Mouse (Mus musculus) left cerebral cortex, postnatal 4 days (tissue): ENCODE measurements around the gene Tgfbr3. TPM values are rescaled to one million over a fixed set of nuclear protein-coding genes. Genes with fewer than 3 reads are reported as not detected.
"Not testable (repeated sequence)": the region's sequence is repeated elsewhere in the genome, so short reads cannot be mapped to it uniquely, and the experiment has no call there.

Experiments
- DNase-seq: peaks from one replicate; pipeline ENCODE4 v3.0.0-alpha.2; 2022
- intact Hi-C: fragments of 180-260 bp; cut with DNase I; formaldehyde crosslinking; loops from one replicate; pipeline ENCODE4 v1.15.1; 2025
- total RNA-seq, 2 experiments: library from RNA; stranded (reverse); gene quantifications; 2 replicates each; pipeline ENCODE4 v1.2.3; 2021

The Tgfbr3 gene
- total RNA-seq, 2 experiments from 2014 or later = 6.7 to 8.7 TPM

DNA sequence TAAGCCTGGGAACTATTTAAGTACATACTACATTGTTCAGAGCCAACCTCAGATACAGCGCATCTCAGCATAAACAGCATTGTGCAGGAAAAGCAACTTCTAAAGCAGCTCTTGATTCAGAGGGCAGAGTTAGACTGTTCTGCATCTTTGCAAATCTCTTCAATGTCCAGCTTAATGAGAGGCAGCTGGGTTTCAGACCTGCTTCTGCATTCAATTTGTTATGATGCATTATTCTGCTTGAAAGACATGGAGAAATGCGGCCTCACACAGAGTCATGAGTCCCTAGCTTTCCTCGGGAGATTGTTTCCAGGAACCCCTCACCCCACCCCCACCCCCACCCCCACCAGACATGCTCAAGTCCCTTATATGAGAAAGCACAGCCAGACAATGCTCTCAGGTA lies 41.6 kb downstream of the Tgfbr3 start:
- intact Hi-C loops = no loop called here

GRCm38 (mm10) chr5:107243445-107243844 lies 46.0 kb downstream of the Tgfbr3 start:
- intact Hi-C loops = no loop called here
- DNase-seq = no peak

More for the DNA sequence above, 41.6 kb downstream of the Tgfbr3 start:
- DNase-seq = no peak

DNA sequence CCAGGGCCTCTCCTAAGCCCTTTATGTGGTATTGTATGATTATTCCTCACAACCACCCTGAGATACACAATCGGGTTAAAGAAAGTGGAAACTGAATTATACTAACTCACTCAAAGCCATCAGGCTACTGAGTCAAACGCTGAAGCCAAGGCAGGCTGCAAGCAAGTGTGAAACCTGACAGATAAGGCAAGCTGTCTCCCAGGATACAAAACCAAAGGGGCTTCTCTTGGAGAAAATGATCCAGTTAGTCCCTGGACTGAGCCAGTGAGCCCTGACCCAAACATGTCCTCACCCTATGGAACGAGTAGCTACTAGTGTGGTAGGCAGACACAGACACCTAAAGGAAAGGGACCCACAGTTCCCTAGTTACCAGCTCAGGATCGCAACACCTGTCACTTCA lies 46.4 kb downstream of the Tgfbr3 start:
- no peak for DNase-seq
- intact Hi-C loops = no loop called here

DNA sequence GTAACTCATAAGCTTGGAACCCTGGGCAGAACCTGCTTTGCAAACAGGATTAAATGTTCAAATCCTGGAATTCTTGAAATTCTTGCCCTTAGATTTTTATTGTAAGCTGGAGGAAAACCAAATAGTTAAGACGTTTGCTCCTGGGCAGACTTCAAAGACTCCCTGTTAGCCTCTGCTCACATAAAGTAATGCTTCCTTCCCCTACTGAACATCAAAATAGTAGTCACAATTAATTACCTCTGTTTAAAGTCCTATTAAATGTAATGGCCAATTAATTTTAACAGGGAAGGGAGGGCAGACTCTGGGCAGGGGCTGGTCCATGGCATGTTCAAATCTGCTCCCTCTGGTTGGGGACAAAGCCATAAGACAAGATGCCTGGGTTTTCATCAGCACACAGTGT lies 49.2 kb downstream of the Tgfbr3 start:
- no peak for DNase-seq
- intact Hi-C loops = no loop called here

DNA sequence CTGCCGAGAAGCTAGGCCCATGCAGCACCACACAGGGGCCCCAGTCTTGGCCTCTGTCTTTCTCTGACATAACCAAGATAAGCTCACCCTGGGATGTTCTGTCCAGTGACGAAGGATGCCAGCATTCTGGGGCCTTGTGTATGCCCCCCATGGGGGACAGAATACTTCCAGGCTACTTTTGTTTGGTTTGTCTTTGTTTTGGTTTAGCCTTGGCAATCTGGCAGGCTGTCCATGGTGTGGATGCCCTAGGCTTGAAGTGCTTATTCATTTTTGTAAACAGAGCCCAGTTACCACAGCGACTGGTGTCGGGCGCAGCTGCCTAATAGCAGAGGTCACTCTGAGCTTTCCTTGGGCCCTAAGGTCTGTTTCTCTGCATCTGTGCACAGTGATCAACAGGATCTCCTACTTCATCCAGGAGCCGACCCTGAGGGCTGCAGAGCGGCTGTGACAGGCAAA lies 51.4 kb downstream of the Tgfbr3 start:
- intact Hi-C loops = no loop called here

GRCm38 (mm10) chr5:107236975-107237374 lies 52.5 kb downstream of the Tgfbr3 start:
- DNase-seq = no peak

More for the DNA sequence above, 51.4 kb downstream of the Tgfbr3 start:
- DNase-seq = peak; percentile 16

DNA sequence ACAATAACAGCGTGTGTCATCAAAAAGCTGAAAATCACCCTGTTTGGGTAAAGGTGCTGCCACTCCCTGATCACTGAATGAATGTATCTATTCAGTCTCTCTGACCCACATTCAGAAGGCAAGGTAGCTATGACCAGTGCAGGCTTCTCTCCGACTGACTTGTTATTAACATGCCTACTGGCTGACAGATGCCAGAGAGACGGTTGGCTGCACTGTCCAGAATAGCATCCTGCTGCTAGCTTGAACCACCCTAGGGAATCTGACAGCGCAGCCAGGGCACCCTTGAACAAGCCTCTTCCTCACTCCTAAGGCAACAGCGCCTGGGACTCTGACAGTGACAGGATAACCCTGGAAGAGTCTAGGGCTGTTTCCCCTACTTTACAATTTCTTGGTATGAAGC lies 53.4 kb downstream of the Tgfbr3 start:
- no peak for DNase-seq
- intact Hi-C loops = no loop called here

More at GRCm38 (mm10) chr5:107236975-107237374, 52.5 kb downstream of the Tgfbr3 start:
- intact Hi-C loops = no loop called here

DNA sequence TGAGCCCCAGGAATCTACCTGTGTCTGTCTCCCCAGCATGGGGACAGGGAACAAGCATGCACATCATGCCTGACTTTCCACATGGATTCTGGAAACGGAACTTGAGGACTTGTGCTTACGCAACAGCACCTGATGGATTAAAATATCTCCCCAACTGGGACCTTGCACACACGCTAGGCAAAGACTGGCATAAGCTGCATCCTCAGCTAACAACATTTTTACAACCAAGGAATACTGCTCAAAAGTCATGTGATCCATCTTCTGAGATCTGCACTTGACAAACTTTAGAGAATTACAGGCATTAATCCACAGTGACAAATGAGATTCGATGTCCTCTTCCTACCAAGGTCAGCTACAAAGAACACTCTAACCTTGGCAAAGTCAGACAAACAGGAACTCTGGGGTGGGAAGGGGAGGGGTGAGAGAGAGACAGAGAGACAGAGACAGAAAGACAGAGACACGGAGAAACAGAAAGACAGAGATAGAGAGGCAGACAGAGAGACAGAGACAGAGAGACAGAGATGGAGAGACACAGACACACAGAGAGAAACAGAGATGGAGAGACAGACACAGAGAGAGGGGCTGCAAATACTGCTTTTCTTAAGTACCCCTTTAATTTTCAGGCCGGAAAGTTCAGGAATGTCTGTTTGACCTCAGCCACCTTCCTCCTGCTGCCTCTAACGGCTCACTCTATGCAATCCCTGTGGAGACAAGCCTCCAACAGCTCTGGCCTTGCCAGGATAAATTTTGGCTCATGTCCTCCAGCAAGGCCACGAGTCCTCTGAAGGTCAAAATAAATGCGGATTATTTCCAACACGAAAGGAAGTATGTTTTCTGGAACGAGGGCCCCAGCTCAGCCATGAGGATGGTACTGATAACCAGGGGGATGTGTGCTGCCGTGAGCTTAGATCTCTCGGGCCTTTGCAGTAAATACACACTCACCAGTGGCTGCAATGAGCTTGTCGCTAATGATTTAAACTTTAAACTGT lies 55.8 kb downstream of the Tgfbr3 start:
- intact Hi-C loops = no loop called here
- no peak for DNase-seq

- intact Hi-C loops = no loop called here
- no peak for DNase-seq
Observed at GRCm38 (mm10) chr5:107230189-107230588, 59.2 kb downstream of the Tgfbr3 start.

- intact Hi-C loops = no loop called here
- DNase-seq = no peak
Observed at GRCm38 (mm10) chr5:107229037-107229436, 60.4 kb downstream of the Tgfbr3 start.

DNA sequence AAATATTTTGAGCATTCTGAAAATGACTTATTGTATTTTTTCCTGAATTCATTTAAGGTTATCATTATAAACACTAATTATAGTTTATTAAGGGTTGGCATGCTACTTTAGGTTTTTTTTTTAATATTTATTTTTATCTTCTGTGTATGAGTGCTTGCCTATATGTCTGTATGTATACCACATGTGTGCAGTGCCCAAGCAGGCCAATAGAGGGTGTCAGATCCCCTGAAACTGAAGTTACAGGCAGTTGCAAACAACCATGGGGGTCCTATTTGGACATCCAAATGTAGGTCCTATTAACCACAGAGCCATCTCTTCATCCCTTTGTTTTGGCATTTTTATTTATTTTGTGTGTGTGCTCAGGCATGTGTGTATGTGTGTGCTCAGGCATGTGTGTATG lies 61.8 kb downstream of the Tgfbr3 start:
- intact Hi-C loops = no loop called here
- no peak for DNase-seq

GRCm38 (mm10) chr5:107224820-107225417 lies 64.5 kb downstream of the Tgfbr3 start:
- intact Hi-C loops = no loop called here
- no peak for DNase-seq

DNA sequence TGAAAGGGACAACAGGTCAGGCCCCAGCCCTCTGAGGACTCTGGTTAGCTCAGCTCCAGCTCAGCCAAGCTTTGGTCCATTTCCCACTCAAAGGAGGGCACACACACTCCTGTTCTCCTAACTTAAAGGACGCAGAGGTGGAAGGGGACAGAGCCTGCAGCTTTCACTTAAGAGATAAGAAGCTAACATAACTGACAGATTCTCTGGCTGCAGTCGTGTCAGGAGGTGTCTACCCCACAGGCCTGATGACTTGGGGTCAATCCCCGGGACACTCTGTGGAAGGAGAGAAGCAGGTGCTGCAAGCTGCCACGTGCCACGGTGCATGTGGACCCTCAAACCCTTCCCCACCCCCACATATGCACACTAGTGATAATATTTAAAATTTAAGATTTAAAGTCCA lies 65.3 kb downstream of the Tgfbr3 start:
- no peak for DNase-seq
- intact Hi-C loops = no loop called here

GRCm38 (mm10) chr5:107223483-107223882 lies 65.9 kb downstream of the Tgfbr3 start:
- DNase-seq, intact Hi-C loops: not testable (repeated sequence)

GRCm38 (mm10) chr5:107223029-107223428 lies 66.4 kb downstream of the Tgfbr3 start:
- intact Hi-C loops = no loop called here
- no peak for DNase-seq

DNA sequence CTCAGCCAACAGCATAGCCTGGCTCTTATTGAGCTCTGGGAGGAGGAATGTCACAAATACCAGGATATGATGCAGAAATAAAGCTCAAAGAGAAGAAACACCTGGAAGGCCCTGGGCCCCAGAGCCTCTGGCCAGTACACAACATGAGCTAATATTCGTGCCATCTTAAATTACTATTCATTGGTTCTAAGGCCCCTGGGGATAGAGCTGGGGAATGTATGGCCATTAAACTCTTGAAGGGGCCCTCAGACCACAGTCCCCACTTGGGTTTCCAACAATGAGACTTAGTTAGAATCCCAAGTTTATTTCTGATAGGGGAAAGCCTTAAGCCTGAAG lies 66.8 kb downstream of the Tgfbr3 start:
- no peak for DNase-seq
- intact Hi-C loops = no loop called here

- peak; percentile 36 for DNase-seq
- intact Hi-C loops = no loop called here
Observed at GRCm38 (mm10) chr5:107221892-107222669, 67.3 kb downstream of the Tgfbr3 start.

GRCm38 (mm10) chr5:107220936-107221335 lies 68.5 kb downstream of the Tgfbr3 start:
- intact Hi-C loops = no loop called here

GRCm38 (mm10) chr5:107219883-107220282 lies 69.5 kb downstream of the Tgfbr3 start:
- DNase-seq = no peak
- intact Hi-C loops = no loop called here

More at GRCm38 (mm10) chr5:107220936-107221335, 68.5 kb downstream of the Tgfbr3 start:
- no peak for DNase-seq

GRCm38 (mm10) chr5:107219318-107219717 lies 70.1 kb downstream of the Tgfbr3 start:
- intact Hi-C loops = no loop called here
- DNase-seq = no peak

GRCm38 (mm10) chr5:107218594-107218993 lies 70.8 kb downstream of the Tgfbr3 start:
- DNase-seq = no peak
- intact Hi-C loops = no loop called here
